Mouse (Mus musculus): ENCODE data around the gene Csf1.
A peak's percentile ranks its signal among the peaks of the same experiment; 100 is the strongest.

Gene Csf1

GRCm38 (mm10) chr3:107781304-107781703, 21.0 kb upstream of the Csf1 start:
- no peak for DNase-seq (ENCODE audit: inconsistent ontology term)

GRCm38 (mm10) chr3:107778016-107778415, 17.7 kb upstream of the Csf1 start:
- no peak for DNase-seq (ENCODE audit: inconsistent ontology term)

DNA sequence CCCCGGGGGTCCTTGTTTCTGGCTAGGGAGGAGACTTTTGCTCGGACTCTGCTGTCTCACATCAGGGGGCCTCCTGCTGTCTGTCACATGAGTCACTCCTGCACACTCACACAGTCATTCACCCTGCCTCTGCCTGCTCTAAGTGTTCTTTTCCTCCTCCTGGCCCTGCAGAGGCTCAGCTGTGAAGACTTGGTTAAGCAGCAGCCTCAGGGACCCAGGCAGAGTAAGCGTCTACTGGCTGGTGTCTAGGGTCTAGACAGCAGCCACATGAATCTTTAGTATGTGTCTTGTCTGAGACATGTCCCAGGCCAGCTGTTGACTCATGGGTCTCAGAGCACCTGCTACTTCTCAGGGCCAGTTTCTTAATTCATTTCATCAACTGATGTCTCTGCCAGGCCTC, 16.0 kb upstream of the Csf1 start:
- DNase-seq (ENCODE audit: inconsistent ontology term): peak; percentile 68

- DNase-seq (ENCODE audit: inconsistent ontology term): no peak
These were observed 15.5 kb upstream of the Csf1 start for GRCm38 (mm10) chr3:107775736-107776135.

DNA sequence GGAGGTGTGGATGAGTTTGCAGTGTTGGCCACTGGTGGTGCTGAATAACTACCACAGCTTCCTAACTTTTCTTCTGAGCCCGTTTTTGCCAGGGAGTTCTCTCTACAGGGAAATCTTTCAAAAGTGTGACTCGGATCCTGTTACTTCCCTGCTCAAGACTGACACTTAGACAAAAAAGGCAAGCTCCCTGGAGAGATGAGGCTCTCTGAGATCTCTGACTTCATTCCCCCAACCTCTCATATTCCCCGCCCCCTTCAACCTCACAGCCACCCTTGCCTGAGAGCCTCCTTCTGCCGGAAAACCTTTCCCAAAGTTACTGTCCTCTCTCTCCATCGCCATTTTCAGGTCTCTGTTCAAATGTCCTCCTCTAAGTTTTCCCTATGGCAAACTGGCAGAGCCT, 14.8 kb upstream of the Csf1 start:
- DNase-seq (ENCODE audit: inconsistent ontology term): no peak

GRCm38 (mm10) chr3:107772860-107773259, 12.6 kb upstream of the Csf1 start:
- peak; percentile 69 for DNase-seq (ENCODE audit: inconsistent ontology term)

DNA sequence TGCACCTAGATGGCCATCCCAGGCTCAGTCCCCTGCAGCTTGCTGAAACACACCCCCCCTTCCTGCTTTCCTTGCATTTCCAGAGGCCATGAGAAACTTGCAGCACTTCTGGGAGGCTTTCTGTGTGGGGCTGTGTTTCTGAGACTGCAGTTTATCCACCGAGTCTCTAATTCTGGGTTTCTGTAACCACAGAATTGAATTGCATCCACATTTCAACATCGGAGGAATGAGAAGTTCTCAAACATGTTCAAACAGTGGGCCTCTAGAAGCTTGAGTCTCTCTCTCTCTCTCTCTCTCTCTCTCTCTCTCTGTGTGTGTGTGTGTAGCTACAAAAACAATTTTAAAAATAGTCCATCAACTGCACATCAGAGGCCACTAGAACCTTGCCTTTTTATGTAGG, 9.4 kb upstream of the Csf1 start:
- DNase-seq (ENCODE audit: inconsistent ontology term): no peak

GRCm38 (mm10) chr3:107768104-107768989, 8.1 kb upstream of the Csf1 start:
- DNase-seq (ENCODE audit: inconsistent ontology term): no peak

DNA sequence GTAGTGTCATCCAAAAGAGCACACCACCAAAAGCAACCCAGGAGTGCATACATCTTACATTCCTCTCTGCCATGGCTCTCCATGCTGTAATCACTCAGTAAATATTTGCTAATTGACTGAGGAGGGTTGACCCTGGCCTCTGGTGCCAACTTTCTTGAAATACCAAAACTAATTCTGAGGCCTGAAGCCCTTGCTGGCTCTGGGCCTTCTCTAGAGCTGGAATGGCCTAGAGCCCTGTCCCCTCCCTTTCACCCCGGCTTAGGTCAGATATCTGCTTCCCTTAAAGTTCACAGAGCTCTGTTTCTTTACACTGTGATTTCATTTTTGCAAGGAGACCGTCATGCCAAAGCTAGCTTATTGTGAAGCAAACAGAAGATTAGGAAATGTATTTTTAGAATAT, 6.5 kb upstream of the Csf1 start:
- DNase-seq (ENCODE audit: inconsistent ontology term): peak; percentile 78

DNA sequence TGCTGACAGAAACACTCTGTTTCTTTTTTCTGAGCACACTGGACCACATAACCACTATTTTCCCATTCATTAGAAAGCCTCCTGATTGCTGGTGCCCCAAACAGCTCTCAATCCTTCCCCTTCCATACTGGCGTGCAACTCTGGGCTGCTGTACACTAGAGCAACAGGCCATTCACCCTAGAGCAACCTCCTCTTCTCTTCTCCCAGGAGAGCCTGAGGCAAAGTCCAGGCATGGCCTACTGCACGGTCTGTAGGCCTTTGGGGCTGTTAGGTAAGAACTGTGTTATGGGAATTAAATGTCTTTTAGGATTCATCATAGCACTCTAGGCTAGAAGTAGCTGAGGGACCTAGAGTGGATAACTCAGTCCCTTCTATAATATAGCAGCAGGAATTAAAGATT, 5.7 kb upstream of the Csf1 start:
- no peak for DNase-seq (ENCODE audit: inconsistent ontology term)

- DNase-seq (ENCODE audit: inconsistent ontology term): peak; percentile 51
These were observed 3.3 kb upstream of the Csf1 start for GRCm38 (mm10) chr3:107763552-107763951.

GRCm38 (mm10) chr3:107761446-107761845, 1.2 kb upstream of the Csf1 start:
- no peak for DNase-seq (ENCODE audit: inconsistent ontology term)

DNA sequence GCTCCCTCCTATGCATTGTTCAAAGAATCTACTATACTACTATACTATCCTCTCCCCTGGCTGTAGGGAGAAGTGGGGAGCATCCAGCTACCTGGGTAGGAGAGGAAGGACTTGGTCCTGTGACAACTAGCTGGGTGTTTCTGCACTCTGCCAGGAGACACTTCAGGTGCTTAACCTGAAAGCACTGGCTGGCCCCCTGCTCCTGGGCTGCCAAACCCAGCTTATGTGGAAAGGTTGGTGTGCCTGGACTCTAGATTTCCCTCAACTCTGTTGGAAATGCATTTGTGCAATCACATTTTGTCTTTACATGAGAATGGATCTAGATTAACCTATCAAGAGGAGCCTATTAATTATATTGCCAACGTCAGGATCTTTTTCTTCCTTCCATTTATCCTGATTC, 502 bp upstream of the Csf1 start:
- DNase-seq (ENCODE audit: inconsistent ontology term): no peak

GRCm38 (mm10) chr3:107758638-107759037, 1.6 kb downstream of the Csf1 start:
- DNase-seq (ENCODE audit: inconsistent ontology term): peak; percentile 30

GRCm38 (mm10) chr3:107758176-107758575, 2.1 kb downstream of the Csf1 start:
- DNase-seq (ENCODE audit: inconsistent ontology term): no peak

DNA sequence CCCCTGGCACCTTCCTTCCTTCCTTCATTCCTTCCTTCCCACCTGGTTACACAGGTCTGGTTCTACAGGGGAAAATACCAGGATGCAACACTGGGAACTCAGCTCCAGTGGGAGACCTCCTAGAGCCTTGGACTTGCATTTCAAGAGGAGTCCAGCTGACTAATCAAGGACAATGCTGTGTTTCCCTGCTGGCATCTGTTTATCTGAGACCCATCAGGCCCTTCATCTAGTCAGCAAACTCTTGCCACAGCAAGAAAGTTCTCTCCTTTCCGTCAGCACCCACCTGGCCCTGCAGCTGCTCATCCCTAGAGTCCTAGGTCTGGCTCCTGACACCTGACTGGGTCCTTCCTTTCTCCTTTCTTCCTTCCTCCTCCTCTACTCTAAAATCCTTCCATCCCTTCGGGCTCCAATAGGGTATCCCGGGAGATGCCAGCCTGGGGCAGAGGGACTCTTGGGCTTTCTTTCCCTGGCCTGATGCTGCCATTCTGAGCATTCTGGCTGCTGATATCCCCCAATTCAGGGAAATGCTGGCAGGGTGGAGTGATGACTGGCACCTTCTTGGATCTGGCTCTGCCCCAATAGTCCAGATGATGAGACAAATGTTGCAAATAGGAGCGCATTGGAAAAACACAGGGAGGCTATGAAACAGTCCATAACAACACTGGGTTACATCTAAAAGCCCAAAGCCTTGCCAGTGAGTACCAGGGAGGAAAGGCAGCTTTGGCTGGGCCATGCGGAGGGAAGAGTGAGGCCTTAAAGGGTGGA, 2.7 kb downstream of the Csf1 start:
- DNase-seq (ENCODE audit: inconsistent ontology term): no peak

GRCm38 (mm10) chr3:107756481-107756866, 3.8 kb downstream of the Csf1 start:
- no peak for DNase-seq (ENCODE audit: inconsistent ontology term)

GRCm38 (mm10) chr3:107755702-107756480, 4.4 kb downstream of the Csf1 start:
- DNase-seq (ENCODE audit: inconsistent ontology term): no peak

DNA sequence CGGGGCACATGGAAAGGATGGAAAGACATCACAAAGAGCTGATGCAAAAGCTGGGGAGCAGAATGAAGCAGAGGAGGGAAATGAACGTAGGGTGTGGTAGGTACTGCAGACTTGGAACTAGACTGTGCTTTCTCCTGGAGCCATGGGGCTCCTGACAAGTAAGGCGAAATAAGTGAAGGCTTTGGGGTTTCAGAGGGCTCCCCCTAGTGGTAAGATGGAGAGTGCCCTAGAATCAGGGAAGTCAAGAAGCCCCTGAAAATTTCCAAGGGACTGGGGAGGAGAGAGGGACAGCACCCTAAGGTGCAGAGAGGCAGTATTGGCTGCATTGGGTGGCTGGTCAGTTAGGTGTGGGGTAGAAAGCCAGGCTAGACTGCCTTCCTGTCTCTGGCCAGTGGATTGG, 5.6 kb downstream of the Csf1 start:
- DNase-seq (ENCODE audit: inconsistent ontology term): no peak

DNA sequence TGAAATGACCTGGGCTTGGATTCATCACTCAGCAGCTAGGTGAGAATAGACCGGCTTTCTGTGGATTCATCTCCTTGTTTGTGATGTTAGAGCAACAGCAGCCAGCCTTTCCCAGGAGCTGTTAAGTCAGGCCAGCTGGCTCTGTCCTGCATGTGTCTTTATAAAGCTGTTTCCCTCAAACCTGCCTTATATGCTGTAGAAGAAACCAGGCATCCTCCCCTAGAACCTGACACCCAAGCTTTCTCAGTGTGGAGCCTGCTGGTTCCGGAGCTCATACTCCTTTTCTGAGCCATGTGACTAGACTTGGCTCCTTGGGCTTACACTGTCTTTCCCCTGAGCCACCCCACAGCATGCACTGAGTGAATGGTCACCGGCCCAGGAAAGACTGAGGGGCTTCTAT, 8.7 kb downstream of the Csf1 start:
- DNase-seq (ENCODE audit: inconsistent ontology term): no peak

GRCm38 (mm10) chr3:107750775-107751540, 9.3 kb downstream of the Csf1 start:
- no peak for DNase-seq (ENCODE audit: inconsistent ontology term)
